Mouse (Mus musculus): ENCODE data around the gene Hes5.

GRCm38 (mm10) chr4:154963901-154964580 lies 3.3 kb downstream of the Hes5 start, which contains the start of gene Pank4:
- TF ChIP-seq CTCF (IDR thresholded peaks at IDR 0.05; ENCODE audit: low read depth) (no peak), EP300 (IDR thresholded peaks at IDR 0.05; ENCODE audit: low read depth) (no peak; the same call in 1 of the 2 replicates)
